Comparison of ENCODE assay signal across 16 mouse cellular contexts in genomic region chr19:23065548-23065947, GRCm38 (mm10).
DNase-seq lines count a peak whose midpoint lies in the region; ATAC-seq and TF ChIP-seq lines count a peak whose summit lies in the region.
"Had no signal": no experiment of that assay in that cellular context is flagged by ENCODE, and none has a peak within 500 bp of the region (broad histone marks: within the 10 kb centered on the region; RNA-seq: fewer than 3 reads in every experiment).

No protein-coding gene starts in this region.

- TF ChIP-seq CTCF in heart, adult 2 months (IDR thresholded peaks at IDR 0.05) = peak; percentile 73

- H3K27ac ChIP-seq in heart, embryonic 11.5 days (ENCODE audit: low read depth, low read length) = no peak overlapping the region
- peak overlapping the region; percentile 97 for H3K27ac ChIP-seq in heart, adult 2 months
- H3K27ac ChIP-seq in forebrain, embryonic 13.5 days = no peak overlapping the region
- no peak overlapping the region for H3K27ac ChIP-seq in limb, embryonic 10.5 days
- H3K27ac ChIP-seq: embryonic facial prominence, embryonic 13.5 days; hindbrain, embryonic 12.5 days; neural tube, embryonic 13.5 days; stomach, postnatal 0 days had no signal

- peak; percentile 98 for DNase-seq in heart, adult 11 months
- peak; percentile 64 for DNase-seq in ES-CJ7 (ENCODE audit: low read depth, low spot score)
- peak; percentile 68 to 79 for DNase-seq in heart, adult 2 months
- DNase-seq in kidney, postnatal 10 days = peak; percentile 47
- DNase-seq in retina, embryonic 14.5 days (ENCODE audit: low spot score) = no peak
- no peak for DNase-seq in limb, embryonic 10.5 days (ENCODE audit: low spot score)
- DNase-seq: cerebellum, adult 11 months; layer of hippocampus, adult 9-11 months; liver; right cerebral cortex, postnatal 25 days had no signal

- intact Hi-C loops in heart, adult 2 months (cut with DNase I) = loop anchor here (1.0 kb wide), 1 partner anchor 69 kb away; no protein-coding TSS in a partner anchor

- H3K4me2 ChIP-seq in heart, embryonic 11.5 days = no peak overlapping the region
- H3K4me2 ChIP-seq in forebrain, embryonic 13.5 days = no peak overlapping the region
- H3K4me2 ChIP-seq: embryonic facial prominence, embryonic 13.5 days; hindbrain, embryonic 12.5 days; neural tube, embryonic 13.5 days had no signal

- H3K4me3 ChIP-seq in heart, embryonic 11.5 days (ENCODE audit: low read depth, low read length) = no peak overlapping the region
- H3K4me3 ChIP-seq in heart, adult 2 months = no peak overlapping the region
- no peak overlapping the region for H3K4me3 ChIP-seq in forebrain, embryonic 13.5 days
- H3K4me3 ChIP-seq in limb, embryonic 10.5 days = no peak overlapping the region
- H3K4me3 ChIP-seq: embryonic facial prominence, embryonic 13.5 days; hindbrain, embryonic 12.5 days; neural tube, embryonic 13.5 days had no signal

- H3K9me3 ChIP-seq in heart, embryonic 11.5 days (replicated peaks; ENCODE audit: control insufficient read depth, low read length) = no peaks in the 10 kb centered on the region
- H3K9me3 ChIP-seq in forebrain, embryonic 13.5 days (replicated peaks) = no peaks in the 10 kb centered on the region
- H3K9me3 ChIP-seq in limb, embryonic 10.5 days (replicated peaks) = no peaks in the 10 kb centered on the region
- H3K9me3 ChIP-seq: embryonic facial prominence, embryonic 13.5 days; hindbrain, embryonic 12.5 days; neural tube, embryonic 13.5 days had no signal

- H3K36me3 ChIP-seq in heart, embryonic 11.5 days (ENCODE audit: control insufficient read depth, insufficient read depth, low read length) = no peaks in the 10 kb centered on the region
- peaks cover 16% of the 10 kb centered on the region for H3K36me3 ChIP-seq in heart, adult 2 months (ENCODE audit: control insufficient read depth, insufficient read depth, low read length)
- no peaks in the 10 kb centered on the region for H3K36me3 ChIP-seq in forebrain, embryonic 13.5 days (ENCODE audit: poor library complexity, severe bottlenecking)
- no peaks in the 10 kb centered on the region for H3K36me3 ChIP-seq in limb, embryonic 10.5 days
- H3K36me3 ChIP-seq: embryonic facial prominence, embryonic 13.5 days; hindbrain, embryonic 12.5 days; neural tube, embryonic 13.5 days had no signal

- no peaks in the 10 kb centered on the region for H3K79me2 ChIP-seq in heart, adult 2 months (replicated peaks; ENCODE audit: control insufficient read depth, insufficient read depth, low read length)

- no peaks in the 10 kb centered on the region for H3K4me1 ChIP-seq in heart, embryonic 11.5 days (ENCODE audit: control insufficient read depth, insufficient read depth, low read length)
- peaks cover 23% of the 10 kb centered on the region for H3K4me1 ChIP-seq in heart, adult 2 months (ENCODE audit: control insufficient read depth, insufficient read depth, low read length)
- no peaks in the 10 kb centered on the region for H3K4me1 ChIP-seq in forebrain, embryonic 13.5 days
- no peaks in the 10 kb centered on the region for H3K4me1 ChIP-seq in limb, embryonic 10.5 days
- H3K4me1 ChIP-seq: embryonic facial prominence, embryonic 13.5 days; hindbrain, embryonic 12.5 days; neural tube, embryonic 13.5 days had no signal

- H3K27me3 ChIP-seq in heart, embryonic 11.5 days (ENCODE audit: control insufficient read depth, insufficient read depth, low read length) = no peaks in the 10 kb centered on the region
- H3K27me3 ChIP-seq in heart, adult 2 months (ENCODE audit: control insufficient read depth, insufficient read depth, low read length) = no peaks in the 10 kb centered on the region
- H3K27me3 ChIP-seq in forebrain, embryonic 13.5 days = no peaks in the 10 kb centered on the region
- H3K27me3 ChIP-seq in limb, embryonic 10.5 days (ENCODE audit: low read depth, poor library complexity, severe bottlenecking) = no peaks in the 10 kb centered on the region
- H3K27me3 ChIP-seq: embryonic facial prominence, embryonic 13.5 days; hindbrain, embryonic 12.5 days; neural tube, embryonic 13.5 days had no signal

- TF ChIP-seq EP300 in heart, adult 2 months (IDR thresholded peaks at IDR 0.05; ENCODE audit: insufficient read depth, low read depth, low read length) = peak; percentile 91; the same call in 1 of the 2 replicates

- TF ChIP-seq POLR2A in heart, adult 2 months (IDR thresholded peaks at IDR 0.05; ENCODE audit: insufficient read depth, low read depth, low read length) = peak; percentile 76; the same call in 1 of the 2 replicates

- no peak overlapping the region for H3K9ac ChIP-seq in heart, embryonic 11.5 days (ENCODE audit: low read depth, low read length)
- no peak overlapping the region; the same call in 1 of the 2 replicates for H3K9ac ChIP-seq in heart, adult 2 months (ENCODE audit: low read depth, low read length)
- H3K9ac ChIP-seq in forebrain, embryonic 13.5 days = no peak overlapping the region
- H3K9ac ChIP-seq: embryonic facial prominence, embryonic 13.5 days; hindbrain, embryonic 12.5 days; neural tube, embryonic 13.5 days had no signal

- WGBS in heart, embryonic 11.5 days (ENCODE audit: insufficient replicate concordance) = 57% methylated on average over 5 of the region's 5 CpGs
- 28% methylated on average over 5 of the region's 5 CpGs for WGBS in heart, adult 2 months
- 85% methylated on average over 5 of the region's 5 CpGs for WGBS in forebrain, embryonic 13.5 days
- 81% methylated on average over 5 of the region's 5 CpGs for WGBS in limb, embryonic 10.5 days

- no peak for ATAC-seq in heart, embryonic 11.5 days (replicated peaks; ENCODE audit: insufficient number of reproducible peaks, low FRiP score, low TSS enrichment)
- no peak for ATAC-seq in forebrain, embryonic 13.5 days

Comparison
In these comparisons a context has a peak if more than half of its experiments do, and no peak if none do; other contexts are left out.
1. DNase-seq: peak in heart, adult 11 months (single experiment), ES-CJ7 (single experiment), heart, adult 2 months (2 of 2) and kidney, postnatal 10 days (single experiment); none in retina, embryonic 14.5 days (single experiment) and limb, embryonic 10.5 days (single experiment).